Mouse (Mus musculus) midbrain, postnatal 0 days (tissue): ENCODE measurements at regions not wholly inside any gene's neighbourhood (a gene's known extent, or its start where the extent isn't known, plus 50 kb on each side); places are given as distances from the start of the nearest gene placed in this dataset.

Source experiments
- ATAC-seq: fragments of 200-750 bp; cut with Nextera tagmentation; 2 replicates; pipeline ENCODE4 v1.8.0; 2017; ENCODE audit warnings: moderate number of reproducible peaks, mild to moderate bottlenecking, moderate TSS enrichment, moderate library complexity; ENCODE audit not compliant: low FRiP score
- DNase-seq: peaks from one replicate; pipeline ENCODE4 v3.0.0-alpha.2; 2015; ENCODE audit warnings: low spot score
- H3K27ac ChIP-seq: fragments of 300-500 bp; sonication (generic); 2 replicates; pipeline ENCODE4 v1.5.1; 2014; ENCODE audit warnings: low read depth, mild to moderate bottlenecking, low read length, mixed read lengths
- H3K27me3 ChIP-seq: fragments of 300-500 bp; sonication (generic); 2 replicates; pipeline ENCODE4 v1.6.1; 2014; ENCODE audit warnings: low read length, control low read depth, mixed read lengths; ENCODE audit not compliant: insufficient read depth
- H3K36me3 ChIP-seq: fragments of 300-500 bp; sonication (generic); 2 replicates; pipeline ENCODE4 v1.6.1; 2014; ENCODE audit warnings: low read length, control low read depth, mixed read lengths; ENCODE audit not compliant: insufficient read depth
- H3K4me1 ChIP-seq: fragments of 300-500 bp; sonication (generic); 2 replicates; pipeline ENCODE4 v1.6.1; 2014; ENCODE audit warnings: mild to moderate bottlenecking, control low read depth, antibody characterized with exemption, low read length, mixed read lengths; ENCODE audit not compliant: insufficient read depth
- H3K4me2 ChIP-seq: fragments of 300-500 bp; sonication (generic); 2 replicates; pipeline ENCODE4 v1.6.1; 2014; ENCODE audit warnings: low read depth, mild to moderate bottlenecking, low read length, mixed read lengths; ENCODE audit not compliant: poor library complexity, severe bottlenecking
- H3K4me3 ChIP-seq: fragments of 300-500 bp; sonication (generic); 2 replicates; pipeline ENCODE4 v1.5.1; 2014; ENCODE audit warnings: low read depth, mild to moderate bottlenecking, low read length, moderate library complexity
- H3K9ac ChIP-seq: fragments of 300-500 bp; sonication (generic); replicated peaks from 2 replicates; pipeline ENCODE4 v1.6.1; 2014; ENCODE audit warnings: mild to moderate bottlenecking, low read length, moderate library complexity, mixed read lengths; ENCODE audit not compliant: poor library complexity, severe bottlenecking
- H3K9me3 ChIP-seq: fragments of 300-500 bp; sonication (generic); 2 replicates; pipeline ENCODE4 v1.6.1; 2016; ENCODE audit warnings: low read length, control low read depth
- CTCF ChIP-seq: IDR thresholded peaks from 2 replicates; pipeline ENCODE4 v1.5.1; 2016; ENCODE audit warnings: antibody characterized with exemption, mild to moderate bottlenecking
- WGBS: fragments of 180-500 bp; shearing (Covaris S2); extraction: QIAGEN DNeasy Blood & Tissue Kit; methylation state at CpG from one replicate; pipeline ENCODE4 v1.1.7; 2014; 5-methylcytosine and 5-hydroxymethylcytosine counted together

DNA sequence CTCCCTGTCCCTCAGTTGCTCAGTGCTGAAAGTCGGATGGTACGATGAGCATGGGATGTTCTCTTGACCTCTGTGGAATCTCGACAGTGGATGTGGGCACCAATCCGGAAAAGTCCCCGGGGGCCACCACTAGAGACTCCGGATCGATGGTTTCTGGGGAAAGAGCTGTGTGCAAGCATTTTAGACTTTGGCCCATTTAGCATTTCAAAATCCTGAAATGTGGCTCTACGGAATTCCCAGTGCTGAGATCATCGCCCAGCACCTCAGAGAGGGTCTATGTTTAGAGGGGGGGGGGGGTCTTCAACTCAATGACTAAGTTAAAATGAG, 68.6 kb downstream of the Tomm20 start:
- no peaks in the 10 kb centered on the region for H3K27me3 ChIP-seq
- no peak overlapping the region for H3K9ac ChIP-seq
- no peak for ATAC-seq
- TF ChIP-seq CTCF, result no peak
- H3K9me3 ChIP-seq, result no peaks in the 10 kb centered on the region
- H3K27ac ChIP-seq, result no peak overlapping the region
- H3K36me3 ChIP-seq, result no peaks in the 10 kb centered on the region
- H3K4me2 ChIP-seq, result no peak overlapping the region
- no peaks in the 10 kb centered on the region for H3K4me1 ChIP-seq
- no peak for DNase-seq
- WGBS, result 87% methylated on average over 9 of the region's 9 CpGs
- no peak overlapping the region for H3K4me3 ChIP-seq

GRCm38 (mm10) chr8:126876300-126877038, 69.2 kb downstream of the Tomm20 start:
- Histone ChIP-seq H3K9me3 (no peaks in the 10 kb centered on the region), H3K36me3 (no peaks in the 10 kb centered on the region), H3K4me2 (no peak overlapping the region), H3K27me3 (no peaks in the 10 kb centered on the region), H3K4me1 (no peaks in the 10 kb centered on the region), H3K27ac (no peak overlapping the region), H3K4me3 (no peak overlapping the region), H3K9ac (no peak overlapping the region)
- no peak for ATAC-seq
- no peak for TF ChIP-seq CTCF
- no peak for DNase-seq
- 68% methylated on average over 9 of the region's 9 CpGs for WGBS

GRCm38 (mm10) chr8:126875491-126876155, 70.0 kb downstream of the Tomm20 start:
- no peaks in the 10 kb centered on the region for H3K9me3 ChIP-seq
- DNase-seq (no peak), ATAC-seq (no peak)
- no peak overlapping the region for H3K27ac ChIP-seq
- no peaks in the 10 kb centered on the region for H3K27me3 ChIP-seq
- WGBS, result 92% methylated on average over 7 of the region's 7 CpGs
- no peaks in the 10 kb centered on the region for H3K36me3 ChIP-seq
- H3K4me1 ChIP-seq, result no peaks in the 10 kb centered on the region
- no peak overlapping the region for H3K4me3 ChIP-seq
- H3K4me2 ChIP-seq, result no peak overlapping the region
- no peak for TF ChIP-seq CTCF
- no peak overlapping the region for H3K9ac ChIP-seq

DNA sequence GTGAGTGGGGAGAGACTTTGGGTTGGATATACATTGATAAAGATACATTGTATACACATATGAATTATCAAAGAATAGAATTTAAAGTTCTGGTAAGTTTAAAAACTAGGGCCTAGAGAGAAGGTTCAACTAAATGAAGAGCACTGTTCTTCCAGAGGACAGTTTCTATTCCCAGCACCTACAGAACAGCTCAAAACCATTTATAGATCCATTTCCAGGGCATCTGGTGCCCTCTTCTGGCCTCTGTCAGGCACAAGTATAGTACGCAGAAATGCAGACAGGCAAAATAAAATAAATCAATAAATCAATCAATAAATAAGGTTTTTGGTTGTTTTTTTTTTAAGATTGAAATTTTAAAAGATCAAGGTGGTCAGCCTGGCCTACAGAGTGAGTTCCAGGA, 70.8 kb downstream of the Tomm20 start:
- H3K36me3 ChIP-seq, result no peaks in the 10 kb centered on the region
- H3K9ac ChIP-seq, result no peak overlapping the region
- H3K9me3 ChIP-seq, result no peaks in the 10 kb centered on the region
- H3K4me3 ChIP-seq, result no peak overlapping the region
- 97% methylated on average over 1 of the region's 1 CpGs for WGBS
- no peaks in the 10 kb centered on the region for H3K27me3 ChIP-seq
- no peak overlapping the region for H3K4me2 ChIP-seq
- ATAC-seq (no peak), DNase-seq (no peak)
- TF ChIP-seq CTCF, result peak; percentile 35; the same call in 1 of the 2 replicates
- H3K27ac ChIP-seq, result no peak overlapping the region
- no peaks in the 10 kb centered on the region for H3K4me1 ChIP-seq

- ATAC-seq (no peak), DNase-seq (no peak)
- no peak overlapping the region for H3K4me3 ChIP-seq
- 63% methylated on average over 6 of the region's 6 CpGs for WGBS
- H3K4me1 ChIP-seq, result no peaks in the 10 kb centered on the region
- no peak overlapping the region for H3K9ac ChIP-seq
- H3K36me3 ChIP-seq, result no peaks in the 10 kb centered on the region
- no peak overlapping the region for H3K27ac ChIP-seq
- no peaks in the 10 kb centered on the region for H3K9me3 ChIP-seq
- TF ChIP-seq CTCF, result no peak
- no peaks in the 10 kb centered on the region for H3K27me3 ChIP-seq
- H3K4me2 ChIP-seq, result no peak overlapping the region
Measured at GRCm38 (mm10) chr8:126874126-126874730, 71.4 kb downstream of the Tomm20 start.

GRCm38 (mm10) chr8:126873306-126873705, 72.3 kb downstream of the Tomm20 start:
- ATAC-seq, result no peak
- no peak for DNase-seq
- H3K4me3 ChIP-seq, result no peak overlapping the region
- 86% methylated on average over 7 of the region's 7 CpGs for WGBS
- H3K27me3 ChIP-seq, result no peaks in the 10 kb centered on the region
- no peak overlapping the region for H3K4me2 ChIP-seq
- TF ChIP-seq CTCF, result no peak
- H3K9ac ChIP-seq, result no peak overlapping the region
- H3K36me3 ChIP-seq, result no peaks in the 10 kb centered on the region
- no peak overlapping the region for H3K27ac ChIP-seq
- H3K9me3 ChIP-seq, result no peaks in the 10 kb centered on the region
- H3K4me1 ChIP-seq, result no peaks in the 10 kb centered on the region
